Mouse (Mus musculus) heart, adult 2 months (tissue): ENCODE results near the gene 4931429L15Rik. TPM values are rescaled to one million over a fixed set of nuclear protein-coding genes. Genes with fewer than 3 reads are reported as not detected.

Experiments
- DNase-seq, 2 experiments: peaks; one replicate each; pipeline ENCODE4 v3.0.0; 2021
- H3K27ac ChIP-seq: fragments of 200-600 bp; 2 replicates; pipeline ENCODE4 v1.8.1; 2022
- H3K27me3 ChIP-seq: fragments of 200-500 bp; 2 replicates; pipeline ENCODE4 v1.6.1; 2012; ENCODE audit warnings: mild to moderate bottlenecking, low read length, inconsistent platforms, mixed read lengths; ENCODE audit not compliant: control insufficient read depth, insufficient read depth
- H3K36me3 ChIP-seq: fragments of 200-500 bp; 2 replicates; pipeline ENCODE4 v1.6.1; 2012; ENCODE audit warnings: low read length, inconsistent platforms; ENCODE audit not compliant: control insufficient read depth, insufficient read depth
- H3K4me1 ChIP-seq: fragments of 200-500 bp; 2 replicates; pipeline ENCODE4 v1.6.1; 2011; ENCODE audit warnings: low read length; ENCODE audit not compliant: control insufficient read depth, insufficient read depth
- H3K4me3 ChIP-seq: fragments of 200-600 bp; 2 replicates; pipeline ENCODE4 v1.8.1; 2022
- H3K79me2 ChIP-seq: fragments of 200-500 bp; replicated peaks from 2 replicates; pipeline ENCODE4 v1.6.1; 2012; ENCODE audit warnings: mild to moderate bottlenecking, inconsistent platforms, low read length, moderate library complexity, mixed read lengths; ENCODE audit not compliant: control insufficient read depth, insufficient read depth
- H3K9ac ChIP-seq: fragments of 200-500 bp; 2 replicates; pipeline ENCODE4 v1.6.1; 2012; ENCODE audit warnings: low read depth, mild to moderate bottlenecking, control low read depth, inconsistent platforms, low read length, mixed read lengths
- CTCF ChIP-seq: fragments of 200-600 bp; IDR thresholded peaks from 2 replicates; pipeline ENCODE4 v1.8.1; 2022; ENCODE audit warnings: antibody characterized with exemption, mild to moderate bottlenecking, moderate library complexity
- EP300 ChIP-seq: fragments of 200-500 bp; IDR thresholded peaks from 2 replicates; pipeline ENCODE4 v1.6.1; 2011; ENCODE audit warnings: low read depth, low read length, control low read depth; ENCODE audit not compliant: insufficient read depth
- POLR2A ChIP-seq: fragments of 200-500 bp; IDR thresholded peaks from 2 replicates; pipeline ENCODE4 v1.6.1; 2011; ENCODE audit warnings: mild to moderate bottlenecking, low read depth, low read length, control low read depth; ENCODE audit not compliant: insufficient read depth
- WGBS: fragments of 180-500 bp; shearing (Covaris S2); methylation state at CpG from one replicate; pipeline ENCODE4 v1.1.7; 2018; 5-methylcytosine and 5-hydroxymethylcytosine counted together
- intact Hi-C: fragments of 180-260 bp; cut with DNase I; formaldehyde crosslinking; loops from one replicate; pipeline ENCODE4 v1.15.1; 2025
- polyA plus RNA-seq: library from polyadenylated mRNA; depleted of rRNA; stranded (reverse); fragments of >200 nt; gene quantifications from 2 replicates; pipeline ENCODE4 v1.2.3, GENCODE M21; 2012
- total RNA-seq, 2 experiments: library from RNA; stranded (reverse); gene quantifications; 2 replicates each; pipeline ENCODE4 v1.2.3; 2021

Gene 4931429L15Rik
- total and polyA plus RNA-seq, 3 experiments = 0.04 TPM; not detected in 2

DNA sequence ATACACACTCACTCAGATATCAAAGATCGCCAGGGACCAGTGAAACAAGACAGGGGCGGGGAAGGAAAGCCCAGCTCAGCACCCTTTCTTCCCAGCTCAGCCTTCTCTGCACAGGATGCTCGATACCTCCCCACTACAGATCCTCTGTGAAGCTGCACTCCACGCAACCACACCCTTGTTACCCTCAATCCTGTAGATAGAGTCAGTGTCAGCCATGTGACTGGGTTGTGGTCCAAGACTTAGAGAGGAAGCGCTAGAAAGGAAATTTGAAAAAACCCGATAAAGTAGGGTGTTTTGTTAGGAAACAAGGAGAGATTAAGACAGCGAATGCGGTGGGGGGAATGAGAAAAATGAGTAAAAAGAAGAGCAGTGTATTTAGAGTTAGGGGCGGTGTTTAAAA is 47.7 kb downstream of the 4931429L15Rik start:
- no peaks in the 10 kb centered on the region for H3K79me2 ChIP-seq
- H3K9ac ChIP-seq = no peak overlapping the region
- no peaks in the 10 kb centered on the region; the same call in 1 of the 2 replicates for H3K36me3 ChIP-seq
- DNase-seq = no peak
- H3K4me1 ChIP-seq = peaks cover 4% of the 10 kb centered on the region; the same call in 1 of the 2 replicates
- 43% methylated on average over 9 of the region's 9 CpGs for WGBS
- intact Hi-C loops = no loop called here
- no peaks in the 10 kb centered on the region for H3K27me3 ChIP-seq
- no peak overlapping the region for H3K27ac ChIP-seq
- TF ChIP-seq CTCF (no peak), POLR2A (no peak), EP300 (no peak)
- H3K4me3 ChIP-seq = no peak overlapping the region

DNA sequence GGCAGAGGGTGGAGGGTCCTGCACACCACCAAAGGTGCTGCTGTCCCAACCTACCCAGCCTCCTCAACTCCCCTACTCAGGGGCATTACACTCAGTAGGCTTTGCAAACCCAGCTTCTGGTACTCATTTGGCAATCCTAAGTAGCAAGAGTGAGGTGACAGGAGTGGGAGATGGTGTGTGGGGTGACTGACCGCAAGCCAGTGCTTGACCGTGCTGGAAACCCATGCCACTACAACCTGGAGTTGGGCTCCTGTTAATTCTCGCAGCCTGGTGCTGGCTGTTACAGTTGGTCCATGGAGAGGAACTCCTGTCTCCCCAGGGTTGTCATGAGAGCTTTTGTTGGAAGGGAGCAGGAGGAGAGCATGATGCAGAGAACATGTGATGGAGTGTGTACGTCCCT is 49.0 kb downstream of the 4931429L15Rik start:
- Histone ChIP-seq H3K27me3 (no peaks in the 10 kb centered on the region), H3K27ac (no peak overlapping the region), H3K79me2 (no peaks in the 10 kb centered on the region), H3K4me3 (no peak overlapping the region), H3K4me1 (peaks cover 4% of the 10 kb centered on the region; the same call in 1 of the 2 replicates), H3K36me3 (no peaks in the 10 kb centered on the region), H3K9ac (no peak overlapping the region)
- whole genome bisulfite sequencing = 78% methylated on average over 4 of the region's 4 CpGs
- TF ChIP-seq CTCF = no peak
- no peak for TF ChIP-seq POLR2A
- TF ChIP-seq EP300 = no peak
- intact Hi-C loops = no loop called here
- no peak for DNase-seq

DNA sequence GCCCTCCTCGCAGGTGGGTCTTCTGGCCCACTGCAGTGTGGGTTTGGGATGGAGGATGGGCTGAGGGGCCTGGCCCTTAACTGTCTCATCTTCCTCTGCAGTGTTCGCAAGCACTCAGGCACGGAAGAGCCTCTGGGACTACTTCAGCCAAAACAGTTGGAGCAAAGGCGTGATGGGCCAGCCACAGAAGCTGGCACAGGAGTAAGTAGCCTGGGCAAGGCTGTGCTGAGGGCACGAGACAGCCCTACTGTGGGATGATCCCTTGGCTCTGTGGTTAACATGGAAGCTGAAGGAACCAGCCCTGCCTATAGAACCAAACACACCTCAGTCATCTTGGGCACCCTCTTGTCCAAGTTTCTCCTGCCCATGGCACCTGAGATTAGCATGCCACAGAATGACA is 50.7 kb downstream of the 4931429L15Rik start:
- Histone ChIP-seq H3K4me3 (no peak overlapping the region), H3K36me3 (no peaks in the 10 kb centered on the region), H3K27me3 (no peaks in the 10 kb centered on the region), H3K79me2 (no peaks in the 10 kb centered on the region), H3K4me1 (peaks cover 4% of the 10 kb centered on the region; the same call in 1 of the 2 replicates), H3K27ac (no peak overlapping the region), H3K9ac (no peak overlapping the region)
- no peak for DNase-seq
- intact Hi-C loops = no loop called here
- WGBS = 83% methylated on average over 5 of the region's 5 CpGs
- TF ChIP-seq EP300 (no peak), POLR2A (no peak), CTCF (no peak)

DNA sequence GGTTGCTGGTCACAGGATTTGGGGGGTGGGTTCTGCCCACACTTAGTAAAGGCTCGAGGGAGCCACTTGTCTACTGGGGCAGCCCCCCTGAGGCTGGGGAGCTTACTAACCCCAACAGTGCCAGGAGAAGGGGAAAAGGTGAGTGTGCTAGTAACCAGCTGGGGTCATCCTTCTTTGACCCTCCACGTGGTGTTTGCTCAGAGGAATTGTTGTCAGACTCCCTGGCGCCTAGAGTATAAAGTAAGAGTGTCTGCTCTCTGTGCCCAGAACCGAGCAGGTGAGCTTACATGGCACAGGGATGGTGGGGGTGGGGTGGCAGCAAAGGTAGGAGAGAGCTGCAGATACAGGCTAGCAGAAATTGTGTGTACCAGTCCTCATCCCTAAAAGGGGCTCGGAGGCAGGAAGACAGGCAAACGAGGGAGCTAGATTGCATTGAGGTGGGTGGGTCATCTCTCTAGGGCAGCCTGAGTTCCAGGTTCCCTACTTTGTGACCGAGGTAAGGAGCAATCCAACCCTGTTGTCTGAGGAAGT is 51.4 kb downstream of the 4931429L15Rik start, which contains the start of gene Apoa5:
Gene Apoa5 (plus strand): TSS at position 291 of the 531 bp plus-strand sequence.
- H3K27me3 ChIP-seq = no peaks in the 10 kb centered on the region
- intact Hi-C loops = no loop called here
- no peak for DNase-seq
- no peaks in the 10 kb centered on the region for H3K36me3 ChIP-seq
- no peak within 1 kb of the TSS for H3K9ac ChIP-seq
- H3K4me3 ChIP-seq = no peak within 1 kb of the TSS
- no peak within 1 kb of the TSS for H3K27ac ChIP-seq
- peaks cover 4% of the 10 kb centered on the region; the same call in 1 of the 2 replicates for H3K4me1 ChIP-seq
- WGBS = 37% methylated on average over 7 of the region's 7 CpGs
- TF ChIP-seq POLR2A (no peak), CTCF (no peak), EP300 (no peak)
- H3K79me2 ChIP-seq = no peaks in the 10 kb centered on the region

DNA sequence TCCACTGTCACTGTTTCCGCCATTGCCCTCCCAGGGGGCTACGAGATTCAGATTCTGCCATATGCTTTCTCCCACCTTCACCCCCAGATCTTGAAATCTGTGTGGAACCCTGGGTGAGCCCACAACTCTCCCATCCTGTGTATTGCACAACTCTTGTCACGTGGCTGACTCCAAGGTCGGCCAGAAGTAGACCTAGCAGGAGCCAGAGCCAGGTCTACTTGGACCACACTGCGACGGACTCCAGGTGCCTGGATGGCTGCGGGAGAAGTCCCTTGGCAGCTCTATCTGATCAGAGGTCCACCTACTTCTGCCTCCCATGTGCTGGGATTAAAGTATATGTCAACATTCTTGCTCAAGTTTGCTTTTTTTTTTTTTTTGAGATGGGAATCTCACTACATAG is 58.7 kb downstream of the 4931429L15Rik start:
- 66% methylated on average over 7 of the region's 7 CpGs for WGBS
- Histone ChIP-seq H3K36me3 (no peaks in the 10 kb centered on the region), H3K27me3 (no peaks in the 10 kb centered on the region), H3K9ac (no peak overlapping the region), H3K27ac (no peak overlapping the region), H3K4me3 (no peak overlapping the region), H3K4me1 (peaks cover 2% of the 10 kb centered on the region; the same call in 1 of the 2 replicates), H3K79me2 (no peaks in the 10 kb centered on the region)
- DNase-seq = no peak
- TF ChIP-seq CTCF (no peak), POLR2A (no peak)
- intact Hi-C loops = no loop called here

DNA sequence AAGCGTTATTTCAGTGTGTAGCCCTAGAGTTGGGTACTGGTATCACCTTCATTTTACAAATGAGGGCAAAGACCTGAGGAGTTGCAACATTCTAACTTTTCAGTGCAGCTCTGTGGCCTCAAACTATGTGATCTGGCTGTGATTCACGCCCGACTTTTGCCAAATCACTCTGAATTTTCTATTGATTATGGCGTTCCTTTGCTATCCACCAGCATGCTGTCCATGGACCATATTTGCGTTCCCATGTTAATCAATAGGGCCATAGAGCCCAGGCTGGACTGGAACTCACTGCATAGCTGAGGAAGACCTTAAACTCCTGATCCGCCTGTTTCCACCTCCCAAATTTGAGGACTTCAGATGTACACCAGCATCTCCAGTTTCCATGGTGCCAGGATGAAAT is 60.7 kb downstream of the 4931429L15Rik start:
- intact Hi-C loops = no loop called here
- no peak for DNase-seq

More for the DNA sequence above, 60.7 kb downstream of the 4931429L15Rik start:
- Histone ChIP-seq H3K36me3 (no peaks in the 10 kb centered on the region), H3K79me2 (no peaks in the 10 kb centered on the region), H3K27ac (no peak overlapping the region), H3K4me1 (peaks cover 2% of the 10 kb centered on the region; the same call in 1 of the 2 replicates), H3K9ac (no peak overlapping the region), H3K4me3 (no peak overlapping the region), H3K27me3 (no peaks in the 10 kb centered on the region)
- 80% methylated on average over 6 of the region's 6 CpGs for WGBS
- TF ChIP-seq CTCF = no peak
- TF ChIP-seq POLR2A = no peak
- TF ChIP-seq EP300 = no peak
